ENCODE assay signal across 7 mouse cellular contexts in the genomic region with DNA sequence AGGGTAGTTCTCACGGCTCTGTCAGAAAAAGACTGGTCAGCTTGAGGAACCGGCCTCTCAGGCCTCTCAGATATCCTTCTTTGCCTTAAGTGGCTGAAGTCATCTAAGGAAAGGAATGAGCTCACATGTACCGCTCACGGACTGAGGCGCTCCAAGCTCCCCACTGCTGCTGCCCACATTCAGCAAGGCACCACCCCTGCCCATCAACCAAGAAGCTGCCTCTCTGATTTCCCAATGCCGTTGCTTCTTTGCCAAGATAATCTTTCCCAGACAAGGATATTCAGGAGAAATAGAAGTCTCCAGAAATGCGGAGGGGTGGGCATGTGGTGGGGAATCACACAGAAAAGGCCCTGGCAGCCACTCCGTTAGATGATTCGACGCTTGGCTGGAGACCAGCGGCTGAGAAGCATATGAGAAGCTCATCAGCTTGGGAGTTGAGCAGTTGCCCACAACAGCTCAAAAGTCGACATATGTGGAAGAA.
DNase-seq lines count a peak whose midpoint lies in the region; ATAC-seq and TF ChIP-seq lines count a peak whose summit lies in the region.

No protein-coding gene starts in this region.

- H3K36me3 ChIP-seq in kidney, embryonic 15.5 days = no peaks in the 10 kb centered on the region
- no peaks in the 10 kb centered on the region for H3K36me3 ChIP-seq in forebrain, postnatal 0 days (ENCODE audit: insufficient read depth)

- TF ChIP-seq CTCF in forebrain, postnatal 0 days (IDR thresholded peaks at IDR 0.05; ENCODE audit: low read depth) = no peak

- peak; percentile 8 for DNase-seq in kidney, postnatal 14 days
- peak; percentile 92 for DNase-seq in forebrain, postnatal 0 days
- DNase-seq in layer of hippocampus, adult 18-20 months (ENCODE audit: low spot score in 2 of 2) = peak; percentile 82 to 88
- peak; percentile 49 for DNase-seq in lung, postnatal 25 days (ENCODE audit: low spot score)
- no peak for DNase-seq in kidney, postnatal 25 days

- H3K4me1 ChIP-seq in kidney, embryonic 15.5 days = no peaks in the 10 kb centered on the region
- H3K4me1 ChIP-seq in forebrain, postnatal 0 days (ENCODE audit: insufficient read depth) = no peaks in the 10 kb centered on the region

- ATAC-seq in kidney, embryonic 15.5 days (replicated peaks; ENCODE audit: low FRiP score) = no peak
- ATAC-seq in forebrain, postnatal 0 days = peak; percentile 95
- ATAC-seq in erythroblast, adult 5-6 weeks (replicated peaks; ENCODE audit: low FRiP score, poor library complexity, severe bottlenecking) = no peak

- H3K9me3 ChIP-seq in kidney, embryonic 15.5 days (replicated peaks) = no peaks in the 10 kb centered on the region
- no peaks in the 10 kb centered on the region for H3K9me3 ChIP-seq in forebrain, postnatal 0 days (ENCODE audit: low read length)

- 83% methylated on average over 12 of the region's 12 CpGs for WGBS in kidney, embryonic 15.5 days
- 58% methylated on average over 12 of the region's 12 CpGs for WGBS in forebrain, postnatal 0 days

- no peak overlapping the region for H3K4me2 ChIP-seq in kidney, embryonic 15.5 days
- no peak overlapping the region for H3K4me2 ChIP-seq in forebrain, postnatal 0 days (ENCODE audit: low read depth)

- no peak overlapping the region for H3K9ac ChIP-seq in kidney, embryonic 15.5 days
- no peak overlapping the region for H3K9ac ChIP-seq in forebrain, postnatal 0 days

- no peaks in the 10 kb centered on the region for H3K27me3 ChIP-seq in kidney, embryonic 15.5 days
- no peaks in the 10 kb centered on the region for H3K27me3 ChIP-seq in forebrain, postnatal 0 days (ENCODE audit: insufficient read depth, low read length)

- H3K27ac ChIP-seq in kidney, embryonic 15.5 days = no peak overlapping the region
- no peak overlapping the region for H3K27ac ChIP-seq in forebrain, postnatal 0 days (ENCODE audit: low read depth, low read length)

- H3K4me3 ChIP-seq in kidney, embryonic 15.5 days (replicated peaks) = no peak overlapping the region
- no peak overlapping the region for H3K4me3 ChIP-seq in forebrain, postnatal 0 days (ENCODE audit: low read depth, low read length)

Comparison
In these comparisons a context has a peak if more than half of its experiments do, and no peak if none do; other contexts are left out.
1. DNase-seq: peak in kidney, postnatal 14 days (single experiment), forebrain, postnatal 0 days (single experiment), layer of hippocampus, adult 18-20 months (2 of 2) and lung, postnatal 25 days (single experiment); none in kidney, postnatal 25 days (0 of 2).